10 mouse cellular contexts compared by ENCODE assay signal in the genomic region with DNA sequence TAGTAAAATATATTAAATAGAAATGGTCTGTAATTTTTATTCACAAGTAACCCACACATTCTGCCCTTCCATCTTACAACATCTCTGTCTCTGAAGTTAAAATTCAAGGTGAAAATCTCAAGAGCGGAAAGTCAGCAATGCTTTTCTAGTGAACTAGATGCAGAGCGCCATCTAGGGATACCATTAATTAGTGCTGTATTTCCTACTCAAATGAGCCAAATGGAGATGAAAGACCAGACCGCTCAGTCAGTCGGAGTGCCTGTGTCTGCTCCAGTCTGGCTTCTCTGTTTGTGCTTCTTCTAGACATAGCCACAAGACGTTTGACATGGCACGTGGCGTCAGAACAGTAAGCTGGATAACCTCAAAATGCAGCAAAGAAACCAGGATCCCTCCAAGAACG. TPM values are rescaled to one million over a fixed set of nuclear protein-coding genes. Genes with fewer than 3 reads are reported as not detected.
DNase-seq lines count a peak whose midpoint lies in the region; ATAC-seq and TF ChIP-seq lines count a peak whose summit lies in the region.
"Had no signal": no experiment of that assay in that cellular context is flagged by ENCODE, and none has a peak within 500 bp of the region (broad histone marks: within the 10 kb centered on the region; RNA-seq: fewer than 3 reads in every experiment).

No protein-coding gene starts in this region.

- DNase-seq in adrenal gland, postnatal 14 days: peak; percentile 62
- peak; percentile 31 to 46 for DNase-seq in left cerebral cortex, postnatal 10 days (ENCODE audit: extremely low spot score in 1 of 2, low spot score in 2 of 2)
- peak; percentile 82 for DNase-seq in retina, embryonic 14.5 days (ENCODE audit: low spot score)

- no peaks in the 10 kb centered on the region for H3K36me3 ChIP-seq in intestine, postnatal 0 days (ENCODE audit: control insufficient read depth, insufficient read depth)
- H3K36me3 ChIP-seq in intestine, embryonic 15.5 days: no peaks in the 10 kb centered on the region
- no peaks in the 10 kb centered on the region for H3K36me3 ChIP-seq in E14TG2a.4 (ENCODE audit: insufficient read depth, low read length)
- H3K36me3 ChIP-seq in intestine, embryonic 16.5 days (ENCODE audit: control insufficient read depth, insufficient read depth, low read length): no peaks in the 10 kb centered on the region
- H3K36me3 ChIP-seq: embryonic facial prominence, embryonic 15.5 days; liver, embryonic 15.5 days had no signal

- no peak overlapping the region for H3K27ac ChIP-seq in intestine, postnatal 0 days (ENCODE audit: low read depth, low read length)
- H3K27ac ChIP-seq in intestine, embryonic 15.5 days: no peak overlapping the region
- no peak overlapping the region for H3K27ac ChIP-seq in intestine, embryonic 16.5 days (ENCODE audit: low read length)
- H3K27ac ChIP-seq: embryonic facial prominence, embryonic 15.5 days; liver, embryonic 15.5 days had no signal

- H3K9ac ChIP-seq in intestine, postnatal 0 days (ENCODE audit: low read depth, low read length): no peak overlapping the region
- H3K9ac ChIP-seq in intestine, embryonic 15.5 days: no peak overlapping the region
- no peak overlapping the region for H3K9ac ChIP-seq in intestine, embryonic 16.5 days (ENCODE audit: low read depth, low read length)
- H3K9ac ChIP-seq: embryonic facial prominence, embryonic 15.5 days; liver, embryonic 15.5 days had no signal

- H3K9me3 ChIP-seq in intestine, postnatal 0 days (ENCODE audit: control insufficient read depth): no peaks in the 10 kb centered on the region
- H3K9me3 ChIP-seq in intestine, embryonic 15.5 days: no peaks in the 10 kb centered on the region
- H3K9me3 ChIP-seq in E14TG2a.4 (ENCODE audit: low read length): no peaks in the 10 kb centered on the region
- H3K9me3 ChIP-seq in intestine, embryonic 16.5 days (ENCODE audit: control insufficient read depth, low read length): no peaks in the 10 kb centered on the region
- H3K9me3 ChIP-seq: embryonic facial prominence, embryonic 15.5 days; liver, embryonic 15.5 days had no signal

- peak; percentile 74 for TF ChIP-seq CTCF in intestine, postnatal 0 days (IDR thresholded peaks at IDR 0.05; ENCODE audit: low read depth)
- peak; percentile 71 for TF ChIP-seq CTCF in E14TG2a.4 (conservative IDR thresholded peaks at IDR 0.05; ENCODE audit: low read length)

- no peaks in the 10 kb centered on the region for H3K27me3 ChIP-seq in intestine, postnatal 0 days (replicated peaks; ENCODE audit: control insufficient read depth, insufficient read depth, low read length)
- H3K27me3 ChIP-seq in intestine, embryonic 15.5 days (replicated peaks): no peaks in the 10 kb centered on the region
- H3K27me3 ChIP-seq in E14TG2a.4 (ENCODE audit: insufficient read depth, low read length): no peaks in the 10 kb centered on the region
- no peaks in the 10 kb centered on the region for H3K27me3 ChIP-seq in intestine, embryonic 16.5 days (replicated peaks; ENCODE audit: control insufficient read depth, insufficient read depth, low read length)
- H3K27me3 ChIP-seq: embryonic facial prominence, embryonic 15.5 days; liver, embryonic 15.5 days had no signal

- H3K4me1 ChIP-seq in intestine, postnatal 0 days (replicated peaks; ENCODE audit: control insufficient read depth, insufficient read depth, low read length): no peaks in the 10 kb centered on the region
- no peaks in the 10 kb centered on the region for H3K4me1 ChIP-seq in intestine, embryonic 15.5 days (replicated peaks)
- no peaks in the 10 kb centered on the region for H3K4me1 ChIP-seq in E14TG2a.4 (replicated peaks; ENCODE audit: low read depth, low read length)
- no peaks in the 10 kb centered on the region for H3K4me1 ChIP-seq in intestine, embryonic 16.5 days (ENCODE audit: control insufficient read depth, insufficient read depth, low read length)
- H3K4me1 ChIP-seq: embryonic facial prominence, embryonic 15.5 days; liver, embryonic 15.5 days had no signal

- intact Hi-C loops in left cerebral cortex, postnatal 10 days (cut with DNase I): loop anchor here (5.0 kb wide), 1 partner anchor 57 kb away; no protein-coding TSS in a partner anchor

- H3K4me3 ChIP-seq in intestine, postnatal 0 days (ENCODE audit: low read depth, low read length): no peak overlapping the region
- H3K4me3 ChIP-seq in intestine, embryonic 15.5 days (replicated peaks): no peak overlapping the region
- H3K4me3 ChIP-seq in E14TG2a.4 (replicated peaks; ENCODE audit: low read length): no peak overlapping the region
- H3K4me3 ChIP-seq in intestine, embryonic 16.5 days (ENCODE audit: low read length): no peak overlapping the region
- H3K4me3 ChIP-seq: embryonic facial prominence, embryonic 15.5 days; liver, embryonic 15.5 days had no signal

- ATAC-seq in intestine, postnatal 0 days: no peak
- no peak for ATAC-seq in intestine, embryonic 15.5 days
- peak; percentile 78 for ATAC-seq in granulocyte monocyte progenitor cell, adult 5-6 weeks (replicated peaks; ENCODE audit: poor library complexity, severe bottlenecking)
- ATAC-seq in intestine, embryonic 16.5 days: no peak

- 35% methylated on average over 8 of the region's 8 CpGs for WGBS in intestine, postnatal 0 days
- 35% methylated on average over 8 of the region's 8 CpGs for WGBS in intestine, embryonic 15.5 days
- 34% methylated on average over 8 of the region's 8 CpGs for WGBS in intestine, embryonic 16.5 days

- no peak overlapping the region for H3K4me2 ChIP-seq in intestine, postnatal 0 days (replicated peaks; ENCODE audit: low read depth)
- no peak overlapping the region for H3K4me2 ChIP-seq in intestine, embryonic 15.5 days (replicated peaks)
- H3K4me2 ChIP-seq in intestine, embryonic 16.5 days (ENCODE audit: low read depth, low read length): no peak overlapping the region
- H3K4me2 ChIP-seq: embryonic facial prominence, embryonic 15.5 days; liver, embryonic 15.5 days had no signal

RNA-seq across cellular contexts. Expression of a gene that starts 44.6 kb away (rescaled TPM):
- 0.08 TPM in 1 of 2 replicates, not detected in the other for polyA plus RNA-seq in intestine, postnatal 0 days (2015; fragmentation: Nextera tagmentation; extraction: Ambion mirVana)
- polyA plus RNA-seq in intestine, embryonic 15.5 days (2015; fragmentation: Nextera tagmentation; extraction: Ambion mirVana): 0.06 and 0.15 TPM in 2 replicates
- total RNA-seq in adrenal gland, postnatal 14 days (2021): 0.22 and 0.49 TPM in 2 replicates
- total RNA-seq in granulocyte monocyte progenitor cell, adult 5-6 weeks (2014; fragmentation: Nextera tagmentation): 0.23 TPM in 1 of 2 replicates, not detected in the other
- 0.30 and 9.4 TPM in 2 replicates for total RNA-seq in granulocyte monocyte progenitor cell, adult 5-6 weeks (2017)
- not detected for total RNA-seq in left cerebral cortex, postnatal 10 days (2021)
- polyA plus RNA-seq in intestine, embryonic 16.5 days (2015; fragmentation: Nextera tagmentation; extraction: Ambion mirVana): 0.15 and 0.24 TPM in 2 replicates
- polyA plus RNA-seq: liver, embryonic 15.5 days had no signal
